Mouse (Mus musculus) left cerebral cortex, postnatal 4 days (tissue): ENCODE data around the gene Ngf. TPM values are rescaled to one million over a fixed set of nuclear protein-coding genes. Genes with fewer than 3 reads are reported as not detected.

Source experiments
- DNase-seq: peaks from one replicate; pipeline ENCODE4 v3.0.0-alpha.2; 2022
- intact Hi-C: fragments of 180-260 bp; cut with DNase I; formaldehyde crosslinking; loops from one replicate; pipeline ENCODE4 v1.15.1; 2025
- total RNA-seq, 2 experiments: library from RNA; stranded (reverse); gene quantifications; 2 replicates each; pipeline ENCODE4 v1.2.3; 2021

Gene Ngf
- 1 to 10 TPM; 1.4 to 2.3 TPM for total RNA-seq

GRCm38 (mm10) chr3:102469713-102470448 lies at the start of gene Ngf:
Gene Ngf (plus strand): TSS chr3:102469919.
- intact Hi-C loops, result no loop called here
- DNase-seq, result no peak

- DNase-seq, result peak; percentile 45
- intact Hi-C loops, result no loop called here
These were observed 24.2 kb upstream of the Ngf start for GRCm38 (mm10) chr3:102445567-102445966.

DNA sequence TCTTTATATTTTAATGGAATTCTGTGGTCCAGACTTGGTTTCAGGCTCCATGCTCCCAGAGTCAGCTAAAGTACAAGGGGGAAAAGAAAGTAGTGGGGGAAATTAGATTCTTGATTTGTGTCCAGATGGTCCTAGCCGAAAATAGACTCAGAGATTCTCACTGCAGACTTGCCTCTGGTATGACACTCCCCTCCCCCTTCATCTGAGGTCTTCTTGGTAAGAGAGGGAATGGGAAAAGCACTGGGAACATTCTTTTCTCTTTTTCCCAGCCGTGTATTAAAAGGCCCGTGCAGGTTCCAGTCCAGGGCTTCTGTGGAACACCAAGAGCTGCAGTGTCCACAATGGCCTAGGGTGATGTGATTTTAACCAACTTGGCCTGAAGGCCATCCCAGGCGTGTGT lies 23.0 kb upstream of the Ngf start:
- intact Hi-C loops, result no loop called here
- DNase-seq, result no peak

DNA sequence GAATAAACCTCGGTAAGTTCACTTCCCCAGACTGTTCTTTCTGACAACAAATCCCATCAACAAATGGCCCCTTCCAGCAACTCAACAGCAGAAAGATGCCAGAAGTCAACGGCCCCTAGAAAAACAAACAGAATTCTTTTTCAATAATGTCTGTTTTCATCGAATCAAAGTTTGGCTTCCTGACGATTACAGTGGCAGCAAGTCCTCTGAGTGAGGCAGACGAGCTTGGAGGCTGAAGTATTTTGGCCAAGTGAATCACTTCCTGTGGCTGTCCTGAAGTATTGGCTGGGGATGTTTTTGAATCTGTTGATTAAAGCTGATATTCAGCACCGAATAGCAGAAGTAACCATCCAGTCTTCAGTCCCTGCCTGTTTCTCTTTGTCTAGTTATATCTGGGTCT lies 15.2 kb upstream of the Ngf start:
- DNase-seq, result no peak
- intact Hi-C loops, result no loop called here

DNA sequence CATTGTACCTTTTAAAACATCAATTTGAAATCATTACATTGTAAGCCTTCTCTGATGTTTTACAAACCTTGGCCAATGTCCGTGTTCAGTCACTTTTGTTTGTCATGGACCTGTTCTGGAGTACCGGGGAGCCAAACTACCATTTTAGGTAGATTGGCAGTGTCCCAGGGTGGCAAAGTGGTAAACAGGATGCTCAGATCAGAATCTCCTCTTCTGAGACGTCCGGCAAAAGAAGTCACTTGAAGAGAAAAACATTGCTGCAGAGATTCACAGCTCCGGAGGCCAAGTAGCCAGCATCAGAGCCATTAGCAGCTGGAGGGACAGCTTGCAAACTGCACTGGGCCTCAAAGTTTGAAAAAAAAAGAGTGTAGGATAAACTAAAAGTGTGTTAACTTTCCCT lies 9.2 kb upstream of the Ngf start:
- intact Hi-C loops, result no loop called here
- DNase-seq, result no peak

DNA sequence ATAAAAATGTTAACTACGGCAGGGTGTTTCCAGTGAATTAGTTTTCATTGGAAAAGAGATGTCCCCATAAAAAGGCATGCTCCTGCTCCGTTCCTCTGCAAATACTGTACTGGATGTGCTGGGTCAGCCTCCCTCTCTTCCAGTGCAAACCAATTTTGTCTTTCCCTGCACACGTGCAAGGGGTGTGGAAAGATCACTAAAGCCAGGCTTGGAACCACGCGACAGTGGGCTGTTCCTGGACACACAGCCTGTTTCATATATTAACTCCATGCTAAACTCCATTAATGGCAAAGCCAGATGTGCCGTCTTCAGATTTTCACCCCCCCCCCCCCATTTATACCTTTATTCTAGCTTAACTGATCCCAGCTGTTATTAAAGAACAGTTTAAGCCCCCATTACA lies 8.7 kb upstream of the Ngf start:
- intact Hi-C loops, result no loop called here

GRCm38 (mm10) chr3:102462703-102463336 lies 6.9 kb upstream of the Ngf start:
- no peak for DNase-seq
- intact Hi-C loops, result no loop called here

More for the DNA sequence above, 8.7 kb upstream of the Ngf start:
- no peak for DNase-seq

- intact Hi-C loops, result no loop called here
- DNase-seq, result no peak
These were observed 6.4 kb upstream of the Ngf start for GRCm38 (mm10) chr3:102463339-102463738.

GRCm38 (mm10) chr3:102466587-102466986 lies 3.1 kb upstream of the Ngf start:
- peak; percentile 66 for DNase-seq
- intact Hi-C loops, result no loop called here

DNA sequence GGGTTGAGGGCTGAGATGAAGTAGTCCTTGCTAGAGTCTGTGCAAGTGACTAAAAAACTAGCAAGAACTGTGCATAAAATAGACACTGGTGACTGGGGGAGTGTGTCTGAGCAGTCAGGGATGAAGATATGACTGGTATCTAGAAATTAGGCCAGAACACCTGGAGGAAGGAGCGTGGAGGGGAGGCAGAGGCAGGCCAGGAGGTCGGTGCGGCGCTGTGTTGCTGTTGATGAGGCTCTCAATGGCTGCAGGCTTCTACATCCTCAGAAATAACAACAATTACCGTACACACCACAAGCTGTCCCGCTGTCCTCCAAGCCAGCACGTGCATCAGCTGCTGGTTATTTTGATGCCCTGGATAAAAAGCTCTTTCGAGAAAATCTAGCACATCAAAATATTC lies 2.6 kb upstream of the Ngf start:
- no peak for DNase-seq
- intact Hi-C loops, result no loop called here

GRCm38 (mm10) chr3:102471251-102471650 lies 1.5 kb downstream of the Ngf start:
- DNase-seq, result no peak
- intact Hi-C loops, result no loop called here

DNA sequence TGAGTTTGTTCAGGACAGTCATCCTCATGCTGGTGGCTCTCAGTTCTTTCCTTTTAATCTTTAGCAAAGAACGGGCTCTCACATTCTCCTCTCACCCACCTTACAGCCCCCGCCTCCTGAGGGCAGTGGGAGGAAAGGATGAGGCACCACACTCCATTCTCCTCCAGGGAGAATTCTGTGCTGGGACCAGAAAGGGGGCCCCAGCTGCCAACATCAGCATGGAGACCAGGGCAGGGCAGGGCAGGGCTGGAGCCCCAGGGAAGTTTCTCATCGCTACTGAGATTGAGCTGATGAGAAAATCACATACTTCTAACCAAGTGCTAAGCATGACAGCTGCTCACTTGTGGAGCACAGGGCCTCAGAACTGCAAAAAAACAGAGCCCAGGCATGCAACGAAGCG lies 2.1 kb downstream of the Ngf start:
- intact Hi-C loops, result no loop called here
- DNase-seq, result no peak

- intact Hi-C loops, result no loop called here
- no peak for DNase-seq
These were observed 4.8 kb downstream of the Ngf start for GRCm38 (mm10) chr3:102474275-102475155.

GRCm38 (mm10) chr3:102477917-102478694 lies 8.4 kb downstream of the Ngf start:
- DNase-seq, result no peak
- intact Hi-C loops, result no loop called here

- no peak for DNase-seq
- intact Hi-C loops, result no loop called here
These were observed 20.8 kb downstream of the Ngf start for GRCm38 (mm10) chr3:102490393-102491123.

DNA sequence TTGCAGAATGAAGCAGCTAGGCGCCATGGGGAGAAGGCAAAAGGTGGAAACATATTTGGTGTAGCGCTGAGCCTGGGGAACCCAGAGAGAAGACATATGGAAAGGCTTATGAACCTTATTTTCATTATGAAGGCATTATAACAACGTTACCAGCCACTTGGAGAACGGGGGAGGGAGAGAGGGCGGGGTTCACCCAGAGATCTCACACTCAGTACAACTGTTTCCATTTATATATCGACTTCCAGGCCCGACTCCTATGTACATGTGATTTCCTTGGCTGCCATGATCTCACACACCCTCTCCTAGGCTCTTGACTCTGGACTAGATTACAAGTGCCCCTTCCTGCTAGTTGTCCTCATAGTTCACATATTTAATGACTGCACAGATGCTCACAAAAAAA lies 28.4 kb downstream of the Ngf start:
- intact Hi-C loops, result no loop called here
- DNase-seq, result no peak

- no peak for DNase-seq
- intact Hi-C loops, result no loop called here
These were observed 29.2 kb downstream of the Ngf start for GRCm38 (mm10) chr3:102498931-102499330.

DNA sequence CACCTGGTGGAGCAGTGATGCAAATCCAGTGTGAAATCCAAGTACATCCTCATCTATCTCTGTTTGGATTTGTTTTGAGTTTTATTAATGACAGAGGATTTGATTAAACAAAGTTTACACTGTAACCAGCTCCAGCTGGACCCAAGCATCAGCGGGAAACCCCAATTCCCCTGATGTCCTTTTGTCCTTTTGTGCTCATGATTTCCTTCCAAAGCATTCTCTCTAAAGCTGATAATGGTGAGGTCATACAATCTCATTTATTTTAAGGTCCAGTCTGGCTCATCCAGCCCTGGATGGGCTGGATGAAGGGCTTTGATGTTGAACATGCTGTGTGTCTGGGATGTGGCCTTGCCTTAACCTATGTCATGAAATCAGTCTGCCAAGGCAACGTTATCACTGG lies 30.3 kb downstream of the Ngf start:
- no peak for DNase-seq
- intact Hi-C loops, result no loop called here

DNA sequence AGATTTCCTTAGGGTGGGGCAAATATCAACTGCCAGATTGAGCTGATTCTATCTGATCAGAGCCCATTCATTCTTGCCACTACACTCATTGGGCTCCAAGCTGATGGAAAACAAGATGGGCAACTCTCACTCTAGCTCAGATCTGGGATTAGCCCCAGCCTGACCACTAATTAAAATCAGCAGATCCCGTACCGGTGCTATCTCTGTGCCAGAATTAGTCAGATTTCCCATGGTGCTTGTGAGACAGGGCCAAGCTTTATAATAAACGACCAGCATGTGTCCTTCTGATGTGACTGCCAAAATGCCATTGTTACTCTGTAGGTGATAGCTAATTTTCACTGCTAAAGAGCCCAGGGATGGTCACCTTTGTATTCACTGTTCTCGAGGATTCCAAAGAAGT lies 31.5 kb downstream of the Ngf start:
- intact Hi-C loops, result no loop called here
- DNase-seq, result peak; percentile 23

DNA sequence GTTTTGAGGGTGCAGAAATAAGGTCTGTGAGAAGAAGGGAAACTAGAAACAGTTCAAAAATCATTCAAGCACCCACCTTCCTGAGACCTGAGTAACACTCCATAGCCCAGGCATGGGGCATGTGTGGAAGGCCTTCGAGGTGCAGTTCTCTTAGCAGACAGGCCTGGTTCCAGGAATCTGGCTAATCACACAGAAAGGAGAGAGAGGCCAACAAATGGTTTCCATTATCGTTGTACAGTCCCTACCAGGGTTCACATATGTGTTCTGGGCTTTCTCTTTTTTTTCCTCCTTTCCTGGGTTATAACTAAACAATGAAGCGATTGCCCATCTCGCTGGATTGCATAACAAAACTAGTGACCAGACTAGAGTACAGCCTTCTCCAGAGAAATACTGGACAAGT lies 35.4 kb downstream of the Ngf start:
- intact Hi-C loops, result no loop called here
- no peak for DNase-seq
